Mouse (Mus musculus) neural tube, embryonic 14.5 days (tissue): ENCODE results near the gene Rfx4. TPM values are rescaled to one million over a fixed set of nuclear protein-coding genes. Genes with fewer than 3 reads are reported as not detected.

Source experiments
- ATAC-seq: fragments of 200-750 bp; cut with Nextera tagmentation; 2 replicates; pipeline ENCODE4 v1.8.0; 2017; ENCODE audit warnings: low read depth, mild to moderate bottlenecking, moderate TSS enrichment, moderate library complexity
- H3K27ac ChIP-seq: fragments of 300-500 bp; sonication (generic); 2 replicates; pipeline ENCODE4 v1.5.1; 2014; ENCODE audit warnings: low read depth, mild to moderate bottlenecking, control low read depth, low read length, moderate library complexity, mixed read lengths
- H3K27me3 ChIP-seq: fragments of 300-500 bp; sonication (generic); 2 replicates; pipeline ENCODE4 v1.6.1; 2014; ENCODE audit warnings: low read length; ENCODE audit not compliant: control insufficient read depth, insufficient read depth
- H3K36me3 ChIP-seq: fragments of 300-500 bp; sonication (generic); 2 replicates; pipeline ENCODE4 v1.6.1; 2014; ENCODE audit warnings: low read length, mixed read lengths; ENCODE audit not compliant: control insufficient read depth, insufficient read depth
- H3K4me1 ChIP-seq: fragments of 300-500 bp; sonication (generic); 2 replicates; pipeline ENCODE4 v1.6.1; 2014; ENCODE audit warnings: low read length; ENCODE audit not compliant: control insufficient read depth, insufficient read depth
- H3K4me2 ChIP-seq: fragments of 300-500 bp; sonication (generic); 2 replicates; pipeline ENCODE4 v1.6.1; 2014; ENCODE audit warnings: mild to moderate bottlenecking, low read depth, low read length, control low read depth
- H3K4me3 ChIP-seq: fragments of 300-500 bp; sonication (generic); 2 replicates; pipeline ENCODE4 v1.5.1; 2014; ENCODE audit warnings: low read depth, low read length, control low read depth, mixed read lengths
- H3K9ac ChIP-seq: fragments of 300-500 bp; sonication (generic); replicated peaks from 2 replicates; pipeline ENCODE4 v1.6.1; 2014; ENCODE audit warnings: low read depth, mild to moderate bottlenecking, control low read depth, low read length, mixed read lengths
- H3K9me3 ChIP-seq: fragments of 300-500 bp; sonication (generic); 2 replicates; pipeline ENCODE4 v1.6.1; 2016; ENCODE audit warnings: low read length; ENCODE audit not compliant: control insufficient read depth
- WGBS: fragments of 180-500 bp; shearing (Covaris S2); extraction: QIAGEN DNeasy Blood & Tissue Kit; methylation state at CpG from one replicate; pipeline ENCODE4 v1.1.7; 2014; 5-methylcytosine and 5-hydroxymethylcytosine counted together
- polyA plus RNA-seq: library from polyadenylated mRNA; unstranded; fragments of >200 nt; fragmentation: Nextera tagmentation; extraction: Ambion mirVana; gene quantifications from 2 replicates; pipeline ENCODE4 v1.2.1, GENCODE M21; 2014

Gene Rfx4
- polyA plus RNA-seq, 1 experiment from 2014 or later, result 23.2 TPM

- Histone ChIP-seq H3K9ac (peak overlapping the region; percentile 3; the same call in 1 of the 2 replicates), H3K4me2 (peak overlapping the region; percentile 2; the same call in 1 of the 2 replicates), H3K27me3 (no peaks in the 10 kb centered on the region), H3K27ac (peak overlapping the region; percentile 29; the same call in 1 of the 2 replicates), H3K36me3 (no peaks in the 10 kb centered on the region), H3K4me3 (no peak overlapping the region), H3K9me3 (no peaks in the 10 kb centered on the region), H3K4me1 (peaks cover 8% of the 10 kb centered on the region)
- ATAC-seq, result no peak
- WGBS, result 15% methylated on average over 5 of the region's 5 CpGs
These were observed 147.9 kb downstream of the Rfx4 start for GRCm38 (mm10) chr10:84903742-84904141.

DNA sequence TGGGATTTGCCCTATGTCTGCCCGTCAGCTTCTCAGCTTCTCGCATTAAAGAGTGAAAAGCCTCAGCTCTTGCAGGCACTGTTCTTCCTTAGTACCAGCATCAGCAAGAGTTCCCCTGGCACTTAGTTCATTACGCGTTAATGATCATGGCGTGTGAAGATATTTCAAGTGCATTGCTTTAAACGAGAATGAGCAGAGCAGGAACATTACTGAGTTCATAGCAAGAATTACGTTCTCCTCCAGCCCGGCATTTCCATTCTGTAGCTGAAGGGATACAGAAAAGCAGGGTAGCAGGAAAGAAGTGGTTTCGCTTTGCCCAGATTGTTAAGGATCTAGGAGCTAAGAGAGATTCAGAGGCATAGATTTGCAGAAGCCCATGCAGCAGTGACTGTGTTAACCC lies 151.0 kb downstream of the Rfx4 start:
- no peaks in the 10 kb centered on the region for H3K27me3 ChIP-seq
- H3K27ac ChIP-seq, result peak overlapping the region; percentile 65; the same call in 1 of the 2 replicates
- no peak overlapping the region for H3K4me3 ChIP-seq
- no peaks in the 10 kb centered on the region for H3K36me3 ChIP-seq
- 55% methylated on average over 9 of the region's 9 CpGs for WGBS
- no peak overlapping the region for H3K9ac ChIP-seq
- no peaks in the 10 kb centered on the region for H3K9me3 ChIP-seq
- H3K4me2 ChIP-seq, result 0 out of 2 replicates have a peak overlapping the region, but pooled peaks have one; percentile 9
- peaks cover 11% of the 10 kb centered on the region for H3K4me1 ChIP-seq
- no peak for ATAC-seq

- 88% methylated on average over 3 of the region's 3 CpGs for WGBS
- no peak overlapping the region for H3K9ac ChIP-seq
- H3K4me3 ChIP-seq, result no peak overlapping the region
- H3K9me3 ChIP-seq, result no peaks in the 10 kb centered on the region
- no peaks in the 10 kb centered on the region for H3K36me3 ChIP-seq
- no peak for ATAC-seq
- peaks cover 11% of the 10 kb centered on the region for H3K4me1 ChIP-seq
- H3K27me3 ChIP-seq, result no peaks in the 10 kb centered on the region
- no peak overlapping the region for H3K27ac ChIP-seq
- no peak overlapping the region for H3K4me2 ChIP-seq
These were observed 152.1 kb downstream of the Rfx4 start for GRCm38 (mm10) chr10:84908006-84908405.

GRCm38 (mm10) chr10:84908471-84908870 lies 152.6 kb downstream of the Rfx4 start:
- Histone ChIP-seq H3K4me2 (no peak overlapping the region), H3K9ac (no peak overlapping the region), H3K9me3 (no peaks in the 10 kb centered on the region), H3K27me3 (no peaks in the 10 kb centered on the region), H3K36me3 (no peaks in the 10 kb centered on the region), H3K4me3 (no peak overlapping the region), H3K4me1 (peaks cover 8% of the 10 kb centered on the region), H3K27ac (no peak overlapping the region)
- WGBS, result 82% methylated on average over 3 of the region's 3 CpGs
- ATAC-seq, result no peak

DNA sequence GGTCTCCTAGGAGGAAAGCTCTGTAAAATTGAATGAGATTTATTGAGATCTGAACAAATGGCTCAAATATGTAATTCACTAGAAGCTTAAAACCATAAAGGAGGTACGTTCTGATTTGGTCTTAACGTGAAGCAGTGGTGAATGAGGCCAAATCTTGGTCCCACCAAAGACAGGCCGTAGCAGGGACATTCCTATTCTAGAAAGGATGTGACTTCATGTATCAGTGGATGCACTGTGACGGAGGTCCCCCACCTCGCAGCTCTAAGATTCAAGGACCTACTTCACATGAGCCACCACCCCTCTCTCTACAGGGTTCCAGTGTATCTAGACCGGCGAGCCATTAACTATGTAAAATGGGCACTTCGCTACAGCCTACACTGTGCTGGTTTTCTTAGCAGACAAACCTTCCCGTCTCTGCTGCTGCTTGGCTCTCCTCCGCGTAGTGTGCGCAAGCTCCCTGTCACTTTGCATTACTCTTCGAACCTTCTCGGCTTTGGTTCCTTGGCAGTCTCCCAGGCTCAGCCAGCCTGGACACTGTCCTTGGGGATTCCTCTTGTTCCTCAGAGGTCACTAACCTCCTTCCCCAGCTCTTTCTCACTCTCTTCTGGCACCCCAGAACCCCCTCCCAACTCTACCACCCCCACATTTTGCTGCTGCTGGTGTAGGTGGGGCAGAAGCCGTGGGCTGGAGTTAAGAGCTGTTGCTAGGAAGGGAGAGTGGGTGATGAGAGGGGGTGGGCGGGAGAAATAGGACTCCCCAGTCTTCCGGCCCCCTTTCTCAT lies 153.3 kb downstream of the Rfx4 start:
- Histone ChIP-seq H3K4me1 (peaks cover 3% of the 10 kb centered on the region; the same call in 1 of the 2 replicates), H3K9me3 (no peaks in the 10 kb centered on the region), H3K9ac (no peak overlapping the region), H3K36me3 (no peaks in the 10 kb centered on the region), H3K27ac (no peak overlapping the region), H3K4me3 (no peak overlapping the region), H3K27me3 (no peaks in the 10 kb centered on the region), H3K4me2 (no peak overlapping the region)
- 60% methylated on average over 17 of the region's 17 CpGs for WGBS
- ATAC-seq, result 0 out of 2 replicates have a peak, but pooled peaks have one; percentile 50

DNA sequence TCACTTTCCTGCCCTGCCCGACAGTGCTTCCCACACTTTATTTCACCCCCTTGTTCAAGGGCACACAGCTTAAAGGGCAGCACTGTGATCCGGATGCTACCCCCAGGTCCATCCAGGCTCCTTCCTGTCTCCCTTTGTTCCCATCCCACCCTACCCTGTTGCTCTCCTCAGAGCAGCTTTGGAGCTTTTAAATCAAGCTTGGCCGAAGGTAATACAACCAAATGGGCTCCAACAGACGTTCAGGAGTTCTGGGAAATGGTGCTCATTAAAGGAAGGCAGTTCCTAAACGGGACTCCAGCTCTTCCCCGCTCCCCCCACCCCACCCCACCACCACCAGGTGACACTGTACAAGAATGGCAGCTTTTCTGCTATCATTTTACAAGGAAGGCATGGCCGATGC lies 154.3 kb downstream of the Rfx4 start:
- no peak overlapping the region for H3K27ac ChIP-seq
- H3K4me1 ChIP-seq, result peaks cover 3% of the 10 kb centered on the region; the same call in 1 of the 2 replicates
- H3K9me3 ChIP-seq, result no peaks in the 10 kb centered on the region
- H3K36me3 ChIP-seq, result no peaks in the 10 kb centered on the region
- 15% methylated on average over 7 of the region's 7 CpGs for WGBS
- no peaks in the 10 kb centered on the region for H3K27me3 ChIP-seq
- no peak overlapping the region for H3K9ac ChIP-seq
- H3K4me3 ChIP-seq, result no peak overlapping the region
- no peak overlapping the region for H3K4me2 ChIP-seq
- no peak for ATAC-seq

DNA sequence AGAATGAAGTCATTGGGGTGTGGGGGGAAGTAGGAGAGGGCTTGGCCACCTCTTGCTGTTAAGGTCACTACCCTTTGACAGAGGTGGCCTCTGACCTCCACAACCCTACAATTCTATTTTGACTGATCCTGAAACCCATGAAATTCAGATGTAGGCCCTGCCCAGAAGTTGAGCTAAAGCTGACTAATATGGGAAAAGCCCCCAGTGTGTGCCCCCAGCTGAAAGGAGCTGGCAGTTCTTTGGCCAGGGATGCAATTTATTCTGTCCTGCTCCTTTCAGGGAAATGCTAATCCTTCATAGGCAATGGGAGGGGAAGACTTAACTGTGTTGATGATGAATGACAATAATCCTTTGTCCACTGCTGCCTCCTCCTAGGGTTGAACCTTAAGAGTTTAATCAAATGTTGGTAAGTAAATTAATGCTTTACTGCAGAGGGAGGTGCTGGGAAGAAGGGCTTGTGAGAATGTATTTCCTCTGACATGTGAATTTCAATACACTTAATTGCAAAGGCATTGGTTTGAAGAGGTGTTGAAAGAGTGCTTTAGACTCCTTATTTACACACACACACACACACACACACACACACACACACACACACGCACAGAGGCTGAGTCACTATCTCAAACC lies 155.0 kb downstream of the Rfx4 start:
- no peak overlapping the region for H3K4me2 ChIP-seq
- WGBS, result 10% methylated on average over 1 of the region's 1 CpGs
- no peaks in the 10 kb centered on the region for H3K27me3 ChIP-seq
- ATAC-seq, result no peak
- no peak overlapping the region for H3K9ac ChIP-seq
- no peaks in the 10 kb centered on the region for H3K9me3 ChIP-seq
- H3K36me3 ChIP-seq, result no peaks in the 10 kb centered on the region
- H3K27ac ChIP-seq, result no peak overlapping the region
- H3K4me1 ChIP-seq, result peaks cover 3% of the 10 kb centered on the region; the same call in 1 of the 2 replicates
- no peak overlapping the region for H3K4me3 ChIP-seq

DNA sequence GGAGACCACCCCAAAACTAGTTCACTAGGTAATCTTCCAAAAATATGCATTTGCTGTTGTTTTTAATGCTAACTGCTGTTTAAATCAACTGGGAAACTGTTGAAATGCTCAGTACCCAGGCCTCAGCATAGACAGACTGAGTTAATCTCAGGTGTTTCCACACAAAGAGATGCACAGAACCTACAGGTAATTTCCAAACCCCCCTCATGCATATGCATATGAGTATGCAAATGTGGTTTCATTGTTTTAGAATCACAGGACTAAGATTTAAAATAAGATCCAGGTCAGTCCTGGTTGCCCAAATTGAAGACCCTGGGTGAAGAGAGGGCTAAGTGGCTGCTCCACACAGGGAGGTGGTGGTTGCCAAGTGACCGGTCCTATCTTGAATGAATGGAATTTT lies 157.3 kb downstream of the Rfx4 start:
- no peaks in the 10 kb centered on the region for H3K9me3 ChIP-seq
- ATAC-seq, result no peak
- no peaks in the 10 kb centered on the region for H3K36me3 ChIP-seq

DNA sequence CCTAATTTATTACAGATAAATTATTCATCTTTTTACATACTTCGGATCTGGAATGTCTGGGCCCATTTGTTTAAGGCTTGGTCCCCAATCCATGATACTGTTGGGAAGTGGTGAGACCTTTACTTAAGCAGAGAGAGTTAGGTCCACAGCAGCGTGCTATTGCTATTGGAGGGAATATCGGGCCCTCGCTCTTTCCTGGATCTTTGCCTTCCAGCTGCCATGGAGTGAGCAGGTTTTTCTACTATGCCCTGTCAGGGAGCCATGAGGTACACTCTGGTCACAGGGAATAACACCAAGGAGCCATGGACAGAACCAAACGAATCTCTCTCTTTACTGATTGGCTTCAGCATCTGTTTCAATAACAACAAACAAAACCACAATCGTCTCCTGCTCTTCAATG lies 159.6 kb downstream of the Rfx4 start:
- H3K4me3 ChIP-seq, result no peak overlapping the region
- H3K4me2 ChIP-seq, result no peak overlapping the region
- no peak overlapping the region for H3K27ac ChIP-seq
- no peak overlapping the region for H3K9ac ChIP-seq
- ATAC-seq, result no peak
- WGBS, result 87% methylated on average over 6 of the region's 6 CpGs
- peaks cover 16% of the 10 kb centered on the region for H3K4me1 ChIP-seq
- H3K27me3 ChIP-seq, result no peaks in the 10 kb centered on the region
- H3K9me3 ChIP-seq, result no peaks in the 10 kb centered on the region
- H3K36me3 ChIP-seq, result no peaks in the 10 kb centered on the region

More for the DNA sequence above, 157.3 kb downstream of the Rfx4 start:
- Histone ChIP-seq H3K4me2 (no peak overlapping the region), H3K4me1 (peaks cover 6% of the 10 kb centered on the region; the same call in 1 of the 2 replicates), H3K9ac (no peak overlapping the region), H3K27me3 (no peaks in the 10 kb centered on the region), H3K27ac (no peak overlapping the region), H3K4me3 (no peak overlapping the region)
- WGBS, result 75% methylated on average over 1 of the region's 1 CpGs
